Mouse (Mus musculus) erythroid progenitor cell, adult 5-6 weeks (primary cell): ENCODE data around the gene Ly6g. TPM values are rescaled to one million over a fixed set of nuclear protein-coding genes. Genes with fewer than 3 reads are reported as not detected.

ENCODE experiments used
- total RNA-seq, 2 experiments: library from RNA; stranded (forward) in 1 of 2; stranded (reverse) in 1 of 2; fragments of 150-400 nt in 1 of 2; fragments of 186-747, 209-891 nt in 1 of 2; gene quantifications; 2 replicates each; pipeline versions ENCODE4 v1.2.3 to v1.2.4; 2015 to 2017; ENCODE audit warnings: low replicate concordance in 2 of 2

Ly6g gene
- total RNA-seq, 2 experiments from 2014 or later, result 62.0 TPM; not detected in 1

Other genes with a start within 250 kb of the Ly6g start
- not detected in 2 replicates for gene Ly6i, start 171.8 kb upstream of the Ly6g start, total RNA-seq (2015; ENCODE audit: low replicate concordance)
- gene Ly6i, start 171.8 kb upstream of the Ly6g start, total RNA-seq (2017; ENCODE audit: low replicate concordance), result 3.7 TPM in 1 of 2 replicates, not detected in the other
- 3.4 and 20.5 TPM in 2 replicates for gene Ly6a, start 157.2 kb upstream of the Ly6g start, total RNA-seq (2015; ENCODE audit: low replicate concordance)
- 1.3 TPM in 1 of 2 replicates, not detected in the other for gene Ly6a, start 157.2 kb upstream of the Ly6g start, total RNA-seq (2017; ENCODE audit: low replicate concordance)
- 5.9 and 6.8 TPM in 2 replicates for gene Ly6c1, start 106.4 kb upstream of the Ly6g start, total RNA-seq (2015; ENCODE audit: low replicate concordance)
- not detected in 2 replicates for gene Ly6c1, start 106.4 kb upstream of the Ly6g start, total RNA-seq (2017; ENCODE audit: low replicate concordance)
- 894 and 949 TPM in 2 replicates for gene Ly6c2, start 43.3 kb upstream of the Ly6g start, total RNA-seq (2015; ENCODE audit: low replicate concordance)
- 73.5 and 201 TPM in 2 replicates for gene Ly6c2, start 43.3 kb upstream of the Ly6g start, total RNA-seq (2017; ENCODE audit: low replicate concordance)
- not detected in 2 replicates for gene BC025446, start 61.1 kb downstream of the Ly6g start, total RNA-seq (2015; ENCODE audit: low replicate concordance)
- not detected in 2 replicates for gene BC025446, start 61.1 kb downstream of the Ly6g start, total RNA-seq (2017; ENCODE audit: low replicate concordance)
- not detected in 2 replicates for gene Ly6f, start 113.2 kb downstream of the Ly6g start, total RNA-seq (2015; ENCODE audit: low replicate concordance)
- not detected in 2 replicates for gene Ly6f, start 113.2 kb downstream of the Ly6g start, total RNA-seq (2017; ENCODE audit: low replicate concordance)